Mouse (Mus musculus): ENCODE results near the gene Fermt2. TPM values are rescaled to one million over a fixed set of nuclear protein-coding genes. Genes with fewer than 3 reads are reported as not detected.

The Fermt2 gene
- polyA plus RNA-seq, 1 experiment: 110 TPM

DNA sequence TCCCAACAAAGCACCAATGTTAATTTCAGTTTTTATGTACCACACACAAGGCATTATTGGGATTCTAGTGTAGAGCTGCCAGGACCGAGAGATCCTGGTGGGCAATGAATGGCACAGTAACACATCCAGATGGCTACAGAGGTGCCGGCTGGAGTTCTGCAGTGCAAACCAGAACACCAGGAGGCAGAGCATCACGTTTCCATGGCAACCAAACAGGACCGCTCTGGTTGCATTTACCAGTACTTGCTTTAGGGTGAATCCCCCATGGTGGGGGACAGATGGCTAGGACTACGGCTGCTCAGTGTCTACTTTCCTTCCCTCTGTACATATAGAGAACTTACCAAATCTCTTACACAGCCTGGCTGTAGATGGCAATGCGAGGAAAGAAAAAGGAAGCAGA is 67.5 kb downstream of the Fermt2 start:
- Histone ChIP-seq H3K4me1 (ENCODE audit: control insufficient read depth, insufficient read depth, insufficient read length, low read length) (peaks cover 11% of the 10 kb centered on the region; the same call in 1 of the 2 replicates), H3K27ac (replicated peaks; ENCODE audit: low read depth, low read length) (peak overlapping the region; percentile 93)

DNA sequence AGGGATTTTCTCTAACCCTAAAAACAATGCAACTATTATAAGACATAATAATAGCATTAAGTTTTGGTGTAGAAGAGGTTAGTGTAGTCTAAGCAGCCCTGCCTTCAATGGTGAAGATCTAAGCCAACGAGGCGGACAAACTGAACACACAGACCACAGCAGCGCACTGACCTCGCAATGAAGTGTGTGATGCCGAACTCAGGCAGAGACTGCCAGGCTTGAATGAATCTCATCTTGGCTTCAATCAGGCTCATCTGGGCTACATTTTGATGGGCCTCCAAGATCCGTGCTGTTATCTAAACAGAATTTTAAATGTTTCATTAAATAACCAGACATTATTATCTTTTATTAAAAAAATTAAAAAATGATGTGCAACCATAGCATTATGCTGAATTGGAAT is 68.0 kb downstream of the Fermt2 start:
- Histone ChIP-seq H3K27ac (replicated peaks; ENCODE audit: low read depth, low read length) (no peak overlapping the region), H3K4me1 (ENCODE audit: control insufficient read depth, insufficient read depth, insufficient read length, low read length) (peaks cover 11% of the 10 kb centered on the region; the same call in 1 of the 2 replicates), H3K4me3 (ENCODE audit: insufficient read depth, low read depth, low read length) (no peak overlapping the region)

More for the DNA sequence above, 67.5 kb downstream of the Fermt2 start:
- H3K4me3 ChIP-seq (ENCODE audit: insufficient read depth, low read depth, low read length): no peak overlapping the region

DNA sequence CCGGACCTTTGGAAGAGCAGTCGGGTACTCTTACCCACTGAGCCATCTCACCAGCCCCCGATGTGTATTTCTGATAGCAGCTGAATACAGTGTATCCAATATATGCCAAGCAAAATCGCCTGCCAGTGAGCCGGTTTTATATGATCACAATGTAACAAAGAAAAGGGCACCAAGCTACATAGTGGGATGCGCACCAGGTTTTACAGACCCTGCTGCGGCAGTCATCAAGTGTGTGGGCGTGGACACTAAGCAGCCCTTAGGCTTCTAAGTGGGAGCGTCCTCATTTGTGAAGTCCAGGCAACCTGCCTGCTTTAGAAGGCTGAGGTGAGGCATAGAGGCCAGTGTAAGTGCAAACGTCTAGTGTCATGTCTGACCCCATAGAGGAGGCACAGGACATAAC is 69.4 kb downstream of the Fermt2 start:
- Histone ChIP-seq H3K4me1 (ENCODE audit: control insufficient read depth, insufficient read depth, insufficient read length, low read length) (peaks cover 15% of the 10 kb centered on the region), H3K27ac (replicated peaks; ENCODE audit: low read depth, low read length) (no peak overlapping the region), H3K4me3 (ENCODE audit: insufficient read depth, low read depth, low read length) (no peak overlapping the region)

DNA sequence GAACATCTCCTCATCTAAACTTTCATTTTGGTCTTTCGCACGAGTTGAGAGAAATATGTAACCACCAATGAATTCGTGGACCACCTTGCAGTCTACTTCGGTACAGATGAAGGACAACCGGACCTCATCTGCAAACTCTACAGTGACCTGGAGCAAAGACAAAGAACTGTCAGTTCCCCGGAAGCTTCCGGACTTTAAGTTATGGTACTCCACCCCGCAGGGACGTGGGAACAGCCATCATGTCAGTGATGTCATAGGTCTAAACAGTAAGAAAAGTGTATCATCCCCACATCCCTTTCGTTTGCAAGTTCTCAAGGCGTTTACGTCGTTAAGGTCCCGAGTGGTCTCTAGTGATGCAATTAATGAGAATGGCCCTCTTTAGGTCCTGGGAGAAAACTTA is 70.0 kb downstream of the Fermt2 start:
- no peak overlapping the region for H3K27ac ChIP-seq (replicated peaks; ENCODE audit: low read depth, low read length)
- H3K4me1 ChIP-seq (ENCODE audit: control insufficient read depth, insufficient read depth, insufficient read length, low read length): peaks cover 21% of the 10 kb centered on the region
- H3K4me3 ChIP-seq (ENCODE audit: insufficient read depth, low read depth, low read length): no peak overlapping the region

DNA sequence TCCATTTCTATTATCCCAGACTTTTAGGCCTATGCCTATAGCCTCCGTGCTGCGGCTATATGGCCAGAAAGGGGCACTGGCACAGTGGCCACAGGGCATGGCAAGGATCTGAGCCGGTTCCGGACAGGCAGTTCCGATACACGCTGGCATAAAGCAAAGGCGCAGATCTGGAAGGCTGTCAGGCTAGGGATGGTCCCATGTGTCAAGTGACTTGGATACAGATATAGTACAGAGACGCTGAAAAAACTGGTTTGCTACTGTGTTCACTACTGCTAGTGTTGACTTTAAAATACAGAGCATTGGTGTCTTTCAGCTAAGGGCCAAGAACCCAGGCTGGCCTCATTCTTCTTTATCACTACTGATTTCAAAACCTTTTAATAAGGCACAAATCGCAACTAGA is 72.9 kb downstream of the Fermt2 start:
- H3K27ac ChIP-seq (replicated peaks; ENCODE audit: low read depth, low read length): peak overlapping the region; percentile 64
- H3K4me1 ChIP-seq (ENCODE audit: control insufficient read depth, insufficient read depth, insufficient read length, low read length): peaks cover 32% of the 10 kb centered on the region
- H3K4me3 ChIP-seq (ENCODE audit: insufficient read depth, low read depth, low read length): no peak overlapping the region

GRCm38 (mm10) chr14:45456502-45456846 is 73.4 kb downstream of the Fermt2 start:
- Histone ChIP-seq H3K27ac (replicated peaks; ENCODE audit: low read depth, low read length) (peak overlapping the region; percentile 79), H3K4me3 (ENCODE audit: insufficient read depth, low read depth, low read length) (no peak overlapping the region), H3K4me1 (ENCODE audit: control insufficient read depth, insufficient read depth, insufficient read length, low read length) (peaks cover 32% of the 10 kb centered on the region)

GRCm38 (mm10) chr14:45455651-45456501 is 74.0 kb downstream of the Fermt2 start:
- H3K4me3 ChIP-seq (ENCODE audit: insufficient read depth, low read depth, low read length): no peak overlapping the region
- H3K4me1 ChIP-seq (ENCODE audit: control insufficient read depth, insufficient read depth, insufficient read length, low read length): peaks cover 32% of the 10 kb centered on the region
- peak overlapping the region; percentile 79 for H3K27ac ChIP-seq (replicated peaks; ENCODE audit: low read depth, low read length)

GRCm38 (mm10) chr14:45453538-45454233 is 76.2 kb downstream of the Fermt2 start:
- H3K4me3 ChIP-seq (ENCODE audit: insufficient read depth, low read depth, low read length): no peak overlapping the region
- H3K27ac ChIP-seq (replicated peaks; ENCODE audit: low read depth, low read length): peak overlapping the region; percentile 61
- H3K4me1 ChIP-seq (ENCODE audit: control insufficient read depth, insufficient read depth, insufficient read length, low read length): peaks cover 32% of the 10 kb centered on the region

DNA sequence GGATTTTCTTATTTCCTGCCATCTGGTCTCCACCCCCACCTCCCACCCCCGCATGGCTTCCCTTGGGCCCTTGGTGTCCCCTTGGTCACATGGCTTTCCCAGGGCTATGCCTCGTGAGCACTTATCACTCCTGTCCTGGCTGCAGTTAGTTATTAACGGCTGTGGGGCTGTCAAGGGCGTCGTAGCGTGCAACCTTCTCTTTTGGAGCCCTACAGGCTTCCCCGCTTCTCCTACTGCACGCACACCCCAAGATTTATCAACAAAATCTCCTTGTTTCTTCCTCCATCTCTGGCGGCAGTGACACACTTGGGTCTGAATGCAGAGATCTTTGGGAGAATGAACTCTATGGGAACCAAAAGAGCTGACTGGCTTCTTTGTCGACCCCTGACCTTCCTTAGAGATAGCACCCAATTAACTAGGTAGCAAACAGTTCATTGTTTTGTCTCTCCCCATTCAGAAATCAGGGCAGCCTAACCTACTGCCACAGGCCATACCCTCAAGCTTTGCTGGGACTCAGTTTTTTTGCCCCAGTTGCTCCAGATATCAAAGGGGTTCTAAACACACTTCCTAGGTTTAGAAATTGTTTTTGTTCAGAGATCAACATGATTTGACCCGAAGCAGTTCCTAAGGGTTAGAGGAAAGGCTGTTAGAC is 76.9 kb downstream of the Fermt2 start:
- H3K4me1 ChIP-seq (ENCODE audit: control insufficient read depth, insufficient read depth, insufficient read length, low read length): peaks cover 32% of the 10 kb centered on the region
- H3K27ac ChIP-seq (replicated peaks; ENCODE audit: low read depth, low read length): peak overlapping the region; percentile 61
- H3K4me3 ChIP-seq (ENCODE audit: insufficient read depth, low read depth, low read length): no peak overlapping the region

- H3K4me3 ChIP-seq (ENCODE audit: insufficient read depth, low read depth, low read length): no peak overlapping the region
- peak overlapping the region; percentile 67 for H3K27ac ChIP-seq (replicated peaks; ENCODE audit: low read depth, low read length)
- peaks cover 29% of the 10 kb centered on the region for H3K4me1 ChIP-seq (ENCODE audit: control insufficient read depth, insufficient read depth, insufficient read length, low read length)
Observed at GRCm38 (mm10) chr14:45452148-45452547, 77.8 kb downstream of the Fermt2 start.

DNA sequence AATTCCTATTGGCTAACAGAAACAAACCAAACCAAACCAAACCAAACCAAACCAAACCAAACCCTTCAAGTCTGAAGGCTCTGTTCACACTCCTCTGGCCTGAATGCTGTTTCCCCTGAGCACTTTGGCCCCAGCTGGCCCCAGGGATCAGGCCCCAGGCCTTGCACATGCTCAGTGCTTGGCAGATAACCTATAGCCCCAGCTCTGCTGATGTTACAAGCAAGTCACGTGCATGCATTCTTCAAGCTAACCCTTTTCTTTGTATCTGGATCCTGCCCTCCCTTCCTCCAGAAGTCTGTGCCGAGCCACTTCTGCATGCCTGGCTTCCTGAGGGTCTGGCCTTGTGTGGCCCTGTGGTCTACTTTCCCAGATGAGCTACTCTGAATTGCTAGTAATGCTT is 78.8 kb downstream of the Fermt2 start:
- H3K27ac ChIP-seq (replicated peaks; ENCODE audit: low read depth, low read length): peak overlapping the region; percentile 52; the same call in 1 of the 2 replicates

DNA sequence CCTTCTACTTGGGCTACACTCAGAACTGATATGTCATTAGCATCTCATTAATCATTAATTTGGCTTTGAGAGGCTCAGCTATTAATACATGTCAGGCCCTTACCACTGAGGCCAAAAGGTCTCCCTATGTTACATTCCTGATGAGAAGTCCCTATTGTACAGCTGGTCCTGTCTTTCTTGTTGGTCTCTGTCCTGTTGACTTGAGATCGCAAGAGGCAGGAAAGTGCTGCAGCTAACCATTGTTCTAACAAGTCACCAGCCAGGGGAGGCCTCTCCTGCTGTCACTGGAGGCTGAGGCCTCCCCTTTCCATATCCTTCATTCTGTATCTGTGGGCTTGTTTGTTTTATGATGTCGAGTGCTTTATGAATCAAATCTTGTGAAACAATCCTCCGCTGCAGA is 83.1 kb downstream of the Fermt2 start:
- peaks cover 15% of the 10 kb centered on the region for H3K4me1 ChIP-seq (ENCODE audit: control insufficient read depth, insufficient read depth, insufficient read length, low read length)
- no peak overlapping the region for H3K4me3 ChIP-seq (ENCODE audit: insufficient read depth, low read depth, low read length)
- H3K27ac ChIP-seq (replicated peaks; ENCODE audit: low read depth, low read length): no peak overlapping the region

More for the DNA sequence above, 78.8 kb downstream of the Fermt2 start:
- Histone ChIP-seq H3K4me3 (ENCODE audit: insufficient read depth, low read depth, low read length) (no peak overlapping the region), H3K4me1 (ENCODE audit: control insufficient read depth, insufficient read depth, insufficient read length, low read length) (peaks cover 27% of the 10 kb centered on the region)

DNA sequence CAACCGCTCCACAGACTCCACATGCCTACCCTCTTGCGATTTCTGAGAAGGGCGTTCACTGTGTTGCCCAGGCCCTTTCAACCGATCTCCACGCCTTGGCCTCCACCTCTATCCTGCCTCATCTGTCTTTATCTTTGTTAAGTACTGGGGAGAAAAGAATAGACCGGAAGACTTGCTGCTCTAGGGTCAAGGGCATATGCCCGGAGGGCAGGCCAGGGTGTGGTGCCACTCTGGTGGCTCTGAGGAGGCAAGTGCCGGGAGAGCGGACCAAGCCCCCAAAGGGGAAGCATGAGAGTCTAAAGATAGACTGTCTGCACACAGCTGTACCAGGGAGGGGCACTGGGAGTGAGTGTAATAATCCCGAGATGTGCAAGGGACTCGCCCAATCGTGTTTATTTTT is 84.5 kb downstream of the Fermt2 start:
- no peak overlapping the region for H3K27ac ChIP-seq (replicated peaks; ENCODE audit: low read depth, low read length)
- H3K4me1 ChIP-seq (ENCODE audit: control insufficient read depth, insufficient read depth, insufficient read length, low read length): peaks cover 15% of the 10 kb centered on the region
- H3K4me3 ChIP-seq (ENCODE audit: insufficient read depth, low read depth, low read length): no peak overlapping the region

DNA sequence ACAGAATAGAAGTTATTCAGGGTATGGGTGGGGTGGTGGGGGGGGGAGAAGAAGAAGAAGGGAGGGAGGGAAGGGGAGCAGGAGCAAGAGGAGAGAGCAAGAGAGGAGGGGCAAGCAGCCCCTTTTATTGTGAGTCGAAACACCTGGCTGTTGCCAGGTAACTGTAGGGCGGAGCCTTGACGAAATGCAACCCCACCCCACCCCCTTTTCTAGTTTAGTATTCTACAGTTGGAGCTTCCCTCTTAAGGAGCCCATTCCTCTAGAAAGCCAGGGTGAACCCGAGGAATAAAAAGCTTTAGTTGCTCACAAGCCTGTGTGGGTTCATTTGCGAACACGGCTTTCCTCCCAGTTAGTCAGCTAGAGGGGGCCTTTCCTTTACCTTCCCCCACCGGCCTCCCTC is 85.0 kb downstream of the Fermt2 start:
- Histone ChIP-seq H3K4me1 (ENCODE audit: control insufficient read depth, insufficient read depth, insufficient read length, low read length) (peaks cover 15% of the 10 kb centered on the region), H3K4me3 (ENCODE audit: insufficient read depth, low read depth, low read length) (no peak overlapping the region), H3K27ac (replicated peaks; ENCODE audit: low read depth, low read length) (no peak overlapping the region)

- no peak overlapping the region; the same call in 1 of the 2 replicates for H3K27ac ChIP-seq (replicated peaks; ENCODE audit: low read depth, low read length)
- H3K4me1 ChIP-seq (ENCODE audit: control insufficient read depth, insufficient read depth, insufficient read length, low read length): peaks cover 20% of the 10 kb centered on the region
- no peak overlapping the region for H3K4me3 ChIP-seq (ENCODE audit: insufficient read depth, low read depth, low read length)
Observed at GRCm38 (mm10) chr14:45442781-45443560, 86.9 kb downstream of the Fermt2 start.
